Mouse (Mus musculus) liver, adult 2 months (tissue): ENCODE results near the gene Gm8298.

ENCODE experiments used
- CTCF ChIP-seq: fragments of 200-500 bp; IDR thresholded peaks from 2 replicates; pipeline ENCODE4 v1.5.1; 2011; ENCODE audit warnings: low read depth, low read length, control low read depth
- POLR2A ChIP-seq: fragments of 200-500 bp; IDR thresholded peaks from 2 replicates; pipeline ENCODE4 v1.6.1; 2011; ENCODE audit warnings: low read length, control low read depth; ENCODE audit not compliant: insufficient read depth; ENCODE audit errors: extremely low read depth

GRCm38 (mm10) chr3:59893276-59893675 lies 32.4 kb downstream of the Gm8298 start:
- TF ChIP-seq POLR2A, result no peak
- no peak for TF ChIP-seq CTCF
